Mouse (Mus musculus) hindbrain, embryonic 15.5 days (tissue): ENCODE data around the gene Hif3a. TPM values are rescaled to one million over a fixed set of nuclear protein-coding genes. Genes with fewer than 3 reads are reported as not detected.

ENCODE experiments used
- ATAC-seq: fragments of 200-750 bp; cut with Nextera tagmentation; 2 replicates; pipeline ENCODE4 v1.8.0; 2017; ENCODE audit warnings: low read depth, moderate number of reproducible peaks, moderate TSS enrichment; ENCODE audit not compliant: low FRiP score
- H3K27ac ChIP-seq: fragments of 300-500 bp; sonication (generic); replicated peaks from 2 replicates; pipeline ENCODE4 v1.5.1; 2015; ENCODE audit warnings: mild to moderate bottlenecking, inconsistent platforms
- H3K27me3 ChIP-seq: fragments of 300-500 bp; sonication (generic); 2 replicates; pipeline ENCODE4 v1.6.1; 2015; ENCODE audit warnings: control low read depth, inconsistent platforms
- H3K36me3 ChIP-seq: fragments of 300-500 bp; sonication (generic); 2 replicates; pipeline ENCODE4 v1.6.1; 2015; ENCODE audit warnings: control low read depth, inconsistent platforms
- H3K4me1 ChIP-seq: fragments of 300-500 bp; sonication (generic); replicated peaks from 2 replicates; pipeline ENCODE4 v1.6.1; 2015; ENCODE audit warnings: control low read depth, inconsistent platforms
- H3K4me2 ChIP-seq: fragments of 300-500 bp; sonication (generic); 2 replicates; pipeline ENCODE4 v1.6.1; 2015; ENCODE audit warnings: moderate library complexity, mild to moderate bottlenecking, inconsistent platforms
- H3K4me3 ChIP-seq: fragments of 300-500 bp; sonication (generic); 2 replicates; pipeline ENCODE4 v1.5.1; 2015; ENCODE audit warnings: mild to moderate bottlenecking, inconsistent platforms
- H3K9ac ChIP-seq: fragments of 300-500 bp; sonication (generic); 2 replicates; pipeline ENCODE4 v1.6.1; 2015; ENCODE audit warnings: inconsistent platforms
- H3K9me3 ChIP-seq: fragments of 300-500 bp; sonication (generic); 2 replicates; pipeline ENCODE4 v1.6.1; 2016; ENCODE audit warnings: control low read depth, inconsistent platforms
- WGBS: fragments of 180-500 bp; shearing (Covaris S2); methylation state at CpG from one replicate; pipeline ENCODE4 v1.1.7; 2015; 5-methylcytosine and 5-hydroxymethylcytosine counted together
- polyA plus RNA-seq: library from polyadenylated mRNA; unstranded; fragments of >200 nt; fragmentation: Nextera tagmentation; extraction: Ambion mirVana; gene quantifications from 2 replicates; pipeline ENCODE4 v1.2.1, GENCODE M21; 2015

Gene Hif3a
- polyA plus RNA-seq, 1 experiment from 2014 or later = 5.4 TPM

DNA sequence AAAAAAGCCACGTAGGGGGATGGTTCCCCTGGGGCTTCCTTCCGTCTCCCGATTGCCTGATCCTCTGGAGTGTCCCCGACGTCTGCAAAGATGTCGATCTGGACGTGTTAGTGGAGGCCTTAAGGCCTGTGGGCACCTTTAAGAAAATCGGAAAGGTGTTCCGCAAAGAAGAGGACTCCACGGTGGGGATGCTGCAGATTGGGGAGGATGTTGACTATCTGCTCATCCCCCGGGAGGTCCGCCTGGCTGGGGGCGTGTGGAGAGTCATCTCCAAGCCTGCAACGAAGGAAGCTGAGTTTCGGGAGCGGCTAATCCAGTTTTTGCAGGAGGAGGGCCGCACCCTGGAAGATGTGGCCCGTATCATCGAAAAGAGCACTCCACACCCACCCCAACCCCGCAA is 67.8 kb downstream of the Hif3a start:
- WGBS = 16% methylated on average over 20 of the region's 20 CpGs
- ATAC-seq = no peak
- H3K4me2 ChIP-seq = peak overlapping the region; percentile 44
- no peaks in the 10 kb centered on the region for H3K27me3 ChIP-seq
- H3K4me3 ChIP-seq = peak overlapping the region; percentile 36
- peak overlapping the region; percentile 36; the same call in 1 of the 2 replicates for H3K9ac ChIP-seq
- H3K27ac ChIP-seq = peak overlapping the region; percentile 64
- H3K4me1 ChIP-seq = peaks cover 47% of the 10 kb centered on the region
- no peaks in the 10 kb centered on the region for H3K9me3 ChIP-seq
- H3K36me3 ChIP-seq = no peaks in the 10 kb centered on the region

DNA sequence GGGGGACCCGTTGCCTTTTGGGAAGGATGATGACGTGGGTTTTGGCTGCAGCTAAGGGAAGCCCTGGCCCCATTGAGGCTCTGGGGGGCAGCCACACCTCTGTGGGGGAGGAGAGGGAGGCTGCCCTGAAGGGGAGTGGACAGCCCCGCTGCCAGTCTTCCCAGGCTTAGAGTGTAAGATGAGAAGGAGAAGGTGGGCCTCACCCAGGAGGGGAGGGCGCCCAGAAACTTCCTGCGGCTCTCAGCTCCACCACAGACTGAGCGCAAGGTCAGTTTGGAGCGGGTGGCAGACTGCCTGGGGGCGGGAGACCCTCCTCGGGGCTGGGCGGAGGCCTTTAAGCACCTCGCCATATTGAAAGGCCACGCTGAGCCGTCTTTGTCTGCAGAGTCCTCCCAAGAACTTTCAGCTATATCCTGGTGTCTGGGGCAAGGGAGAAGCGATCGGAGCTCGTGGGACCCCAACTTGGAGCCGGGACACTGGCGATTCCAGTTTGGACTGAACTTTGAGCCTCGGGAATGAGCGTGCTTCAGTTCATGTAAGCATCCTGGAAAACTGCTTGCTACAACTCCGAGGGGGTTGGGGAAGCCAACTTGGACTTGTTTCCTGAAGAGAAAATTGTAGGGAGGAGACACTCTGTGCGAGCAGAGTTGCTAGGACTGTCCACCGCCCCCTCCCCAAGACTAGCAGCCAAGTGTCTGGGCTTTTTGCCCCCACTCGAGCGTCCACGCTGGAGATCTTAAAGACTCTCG is 68.4 kb downstream of the Hif3a start:
- Histone ChIP-seq H3K9ac (peak overlapping the region; percentile 36), H3K36me3 (no peaks in the 10 kb centered on the region), H3K9me3 (no peaks in the 10 kb centered on the region), H3K4me2 (peak overlapping the region; percentile 44), H3K4me1 (peaks cover 49% of the 10 kb centered on the region), H3K4me3 (peak overlapping the region; percentile 36), H3K27me3 (no peaks in the 10 kb centered on the region), H3K27ac (peak overlapping the region; percentile 64)
- ATAC-seq = peak; percentile 75
- WGBS = 9% methylated on average over 27 of the region's 27 CpGs

DNA sequence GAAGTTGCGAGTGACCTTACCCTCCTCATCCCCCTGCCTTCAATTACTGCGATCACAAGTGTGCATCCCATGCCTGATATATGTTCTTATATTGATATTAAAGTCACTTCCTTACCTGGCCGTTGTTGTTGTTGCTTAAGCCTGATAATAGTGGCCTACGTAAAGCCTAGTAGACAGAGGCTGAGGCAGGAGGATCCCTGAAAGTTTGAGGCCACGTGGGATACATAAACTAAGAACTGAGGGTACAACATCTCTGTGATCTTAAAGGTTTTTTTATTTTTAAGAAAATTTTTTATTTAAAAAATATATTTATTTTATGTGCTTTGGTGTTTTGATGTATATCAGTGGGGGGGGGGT is 69.8 kb downstream of the Hif3a start, which contains the start of gene Ccdc8:
Ccdc8 (plus strand) TSS at position 258 of the 357 bp plus-strand sequence.
- ATAC-seq = no peak
- Histone ChIP-seq H3K36me3 (no peaks in the 10 kb centered on the region), H3K4me3 (peak within 1 kb of the TSS; percentile 36; the same call in 1 of the 2 replicates), H3K9me3 (no peaks in the 10 kb centered on the region), H3K4me2 (peak within 1 kb of the TSS; percentile 44), H3K4me1 (peaks cover 56% of the 10 kb centered on the region), H3K27ac (peak within 1 kb of the TSS; percentile 75), H3K9ac (no peak within 1 kb of the TSS), H3K27me3 (no peaks in the 10 kb centered on the region)
- WGBS = 98% methylated on average over 5 of the region's 5 CpGs

DNA sequence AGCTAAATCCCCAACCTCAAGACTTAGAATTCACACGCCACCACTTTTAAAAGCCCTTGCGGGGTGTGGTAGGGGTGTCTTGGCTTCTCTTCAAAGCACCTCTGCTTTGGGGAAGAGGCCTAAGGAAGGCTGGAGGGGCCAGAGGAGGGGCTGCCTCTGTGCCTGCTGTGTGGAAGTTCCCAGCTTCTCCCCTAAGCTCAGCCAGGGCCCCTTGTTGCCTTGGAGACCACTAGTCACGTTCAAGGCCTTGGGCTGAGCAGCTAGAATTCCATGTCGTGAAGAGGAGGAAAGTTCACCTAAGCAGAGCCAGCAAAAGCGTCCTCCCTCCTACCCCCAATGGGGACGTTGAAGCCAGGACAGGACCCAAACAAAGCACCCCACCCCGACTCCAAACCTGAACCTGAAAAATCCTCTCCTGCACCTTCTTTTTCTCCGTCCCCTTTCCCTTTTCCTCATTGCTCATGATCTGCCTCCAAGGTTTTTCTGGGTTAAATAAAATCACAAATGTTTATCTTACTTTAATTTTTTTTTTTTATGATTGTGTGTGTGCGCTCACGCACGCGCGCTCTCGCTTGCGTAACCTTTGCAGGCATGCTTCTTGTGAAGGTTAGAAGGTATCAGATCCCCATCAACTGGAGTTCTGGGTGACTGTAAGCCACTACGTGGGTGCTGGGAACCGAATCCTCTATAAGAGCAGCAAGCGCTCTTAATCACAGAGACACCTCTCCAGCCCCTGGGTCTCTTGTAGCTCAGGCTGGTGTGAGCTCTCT is 70.4 kb downstream of the Hif3a start:
- H3K27me3 ChIP-seq = no peaks in the 10 kb centered on the region
- WGBS = 52% methylated on average over 18 of the region's 18 CpGs
- H3K4me3 ChIP-seq = no peak overlapping the region
- peak; percentile 57; the same call in 1 of the 2 replicates for ATAC-seq
- no peaks in the 10 kb centered on the region for H3K36me3 ChIP-seq
- peak overlapping the region; percentile 22 for H3K4me2 ChIP-seq
- peak overlapping the region; percentile 75 for H3K27ac ChIP-seq
- H3K9ac ChIP-seq = no peak overlapping the region
- H3K4me1 ChIP-seq = peaks cover 58% of the 10 kb centered on the region
- H3K9me3 ChIP-seq = no peaks in the 10 kb centered on the region

DNA sequence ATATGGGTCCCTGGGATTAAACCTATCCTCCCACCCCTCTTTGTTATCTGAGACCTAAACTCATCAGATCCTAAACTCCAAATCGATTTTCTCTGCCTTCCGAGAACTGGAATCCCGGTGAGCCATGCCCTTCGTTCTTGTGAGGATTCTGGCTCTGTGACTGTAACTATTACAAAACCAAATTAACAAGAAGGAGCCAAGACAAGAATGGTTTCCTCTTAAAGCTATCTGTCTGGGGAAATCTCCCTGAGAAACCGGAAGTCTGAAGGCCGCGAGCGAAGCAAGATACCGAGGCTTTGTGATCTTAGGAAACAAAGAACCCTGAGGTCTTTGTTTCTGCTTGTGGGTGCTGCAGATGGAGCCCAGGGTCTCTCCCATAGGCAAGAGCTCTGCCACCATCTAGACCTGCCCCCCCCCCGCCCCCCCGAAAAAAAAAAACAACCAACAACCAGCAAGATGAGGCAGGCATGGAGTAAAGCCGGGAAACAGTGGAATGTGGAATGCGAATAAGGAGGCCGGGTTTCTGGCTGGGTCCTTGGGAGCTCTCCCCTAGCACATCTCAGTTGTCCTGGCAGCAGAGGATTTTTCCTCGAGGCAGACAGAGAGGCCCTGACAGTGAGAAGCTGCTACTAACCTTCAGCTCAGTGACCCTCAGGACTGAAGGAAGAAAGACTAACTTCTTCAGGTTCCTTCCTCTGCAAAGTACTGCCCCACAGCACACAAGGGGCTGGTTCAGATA is 72.1 kb downstream of the Hif3a start:
- no peak overlapping the region for H3K9ac ChIP-seq
- peak overlapping the region; percentile 50 for H3K27ac ChIP-seq
- H3K36me3 ChIP-seq = no peaks in the 10 kb centered on the region
- H3K4me3 ChIP-seq = no peak overlapping the region
- H3K9me3 ChIP-seq = no peaks in the 10 kb centered on the region
- 27% methylated on average over 15 of the region's 15 CpGs for WGBS
- peaks cover 69% of the 10 kb centered on the region for H3K4me1 ChIP-seq
- no peaks in the 10 kb centered on the region for H3K27me3 ChIP-seq
- no peak for ATAC-seq
- peak overlapping the region; percentile 6; the same call in 1 of the 2 replicates for H3K4me2 ChIP-seq

DNA sequence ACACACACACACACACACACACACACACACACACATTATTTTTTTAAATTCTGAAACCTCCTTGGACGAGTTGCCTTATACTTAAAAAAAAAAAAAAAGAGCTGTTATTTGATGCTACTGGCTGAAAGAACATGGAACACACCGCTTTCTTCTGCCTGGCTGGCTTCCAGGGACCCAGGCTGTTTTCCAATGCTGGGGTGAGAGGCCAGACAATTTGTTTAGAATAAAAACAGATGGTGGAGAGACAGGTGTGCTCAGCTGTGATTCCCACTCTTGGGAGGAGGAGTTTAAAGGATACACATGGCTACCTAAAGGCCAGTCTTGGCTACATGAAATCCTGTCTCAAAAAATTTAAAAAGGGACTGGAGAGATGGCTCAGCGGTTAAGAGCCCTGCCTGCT is 73.8 kb downstream of the Hif3a start:
- ATAC-seq = no peak

DNA sequence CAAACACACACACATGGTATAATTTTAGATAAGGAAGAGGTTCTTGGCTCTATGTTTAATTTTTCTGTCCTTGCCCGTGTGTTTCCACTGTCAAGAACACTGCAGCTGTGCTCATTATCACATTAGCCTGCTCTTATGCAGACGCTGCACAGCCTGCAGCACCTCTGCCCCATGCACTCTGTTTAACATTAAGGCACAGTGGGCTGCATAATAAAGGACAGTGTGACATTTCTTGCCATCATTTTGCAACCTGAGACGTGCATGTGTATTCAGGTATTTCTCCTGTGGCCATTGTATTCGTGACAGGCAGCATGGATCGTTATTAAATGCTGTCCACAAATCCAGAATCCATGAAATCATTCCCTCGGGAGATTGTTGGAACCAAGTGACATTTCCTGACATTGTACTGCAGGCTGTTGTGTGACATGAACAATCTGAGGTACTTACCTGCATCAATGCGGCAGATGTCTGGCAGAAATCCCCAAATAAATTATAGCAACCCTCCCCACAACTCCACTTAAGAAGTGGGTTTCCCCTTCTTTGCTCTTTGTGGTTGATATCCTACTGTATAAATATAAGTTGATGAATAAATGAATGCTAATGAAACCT is 74.6 kb downstream of the Hif3a start:
- no peaks in the 10 kb centered on the region for H3K27me3 ChIP-seq
- H3K4me3 ChIP-seq = no peak overlapping the region
- WGBS = 26% methylated on average over 7 of the region's 7 CpGs
- H3K36me3 ChIP-seq = no peaks in the 10 kb centered on the region
- no peak overlapping the region for H3K9ac ChIP-seq
- peaks cover 75% of the 10 kb centered on the region for H3K4me1 ChIP-seq
- no peaks in the 10 kb centered on the region for H3K9me3 ChIP-seq
- H3K27ac ChIP-seq = peak overlapping the region; percentile 78
- ATAC-seq = no peak
- 0 out of 2 replicates have a peak overlapping the region, but pooled peaks have one; percentile 20 for H3K4me2 ChIP-seq

More for the DNA sequence above, 73.8 kb downstream of the Hif3a start:
- no peaks in the 10 kb centered on the region for H3K9me3 ChIP-seq
- 34% methylated on average over 3 of the region's 3 CpGs for WGBS
- H3K4me1 ChIP-seq = peaks cover 67% of the 10 kb centered on the region
- no peak overlapping the region for H3K4me2 ChIP-seq
- H3K36me3 ChIP-seq = no peaks in the 10 kb centered on the region
- no peak overlapping the region for H3K9ac ChIP-seq
- no peak overlapping the region for H3K4me3 ChIP-seq
- no peaks in the 10 kb centered on the region for H3K27me3 ChIP-seq
- H3K27ac ChIP-seq = peak overlapping the region; percentile 78

DNA sequence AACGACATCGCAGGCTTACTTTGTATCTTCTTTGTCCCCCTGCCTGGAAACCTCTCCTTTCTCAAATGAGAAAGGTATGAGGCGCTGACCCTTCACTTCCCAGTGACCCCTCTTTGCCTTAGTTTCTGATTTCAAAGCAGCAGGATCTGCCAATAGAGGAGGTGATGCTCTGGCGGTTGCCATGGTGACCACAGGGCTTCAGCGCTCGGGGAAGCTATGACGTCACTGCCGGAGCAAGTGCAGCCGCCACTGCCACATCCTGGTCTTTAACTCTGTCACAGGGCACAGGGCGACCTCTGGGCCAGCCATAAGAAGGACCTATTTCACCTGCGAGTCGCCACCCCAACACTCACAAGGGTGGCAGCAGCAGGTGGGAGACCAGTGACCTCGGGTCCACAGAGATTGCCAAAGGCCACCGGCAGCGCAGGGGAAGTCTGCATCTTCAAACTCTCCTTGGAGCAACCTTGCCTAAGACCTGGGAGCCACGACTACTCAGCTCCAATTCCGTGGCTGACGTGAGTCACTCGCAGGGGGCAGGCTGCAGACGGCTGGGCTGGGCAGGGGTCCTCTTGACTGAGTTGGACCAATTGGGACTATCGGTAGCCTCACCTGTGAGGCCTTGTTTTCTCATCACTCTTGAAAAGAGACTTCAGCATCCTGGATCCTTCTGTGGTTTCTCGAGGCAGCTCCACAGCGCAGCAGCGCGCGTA is 79.2 kb downstream of the Hif3a start, which contains the start of gene Gm42372:
Gm42372 (plus strand) TSS at position 228 of the 710 bp plus-strand sequence.
- H3K9me3 ChIP-seq = no peaks in the 10 kb centered on the region
- peak; percentile 81 for ATAC-seq
- peaks cover 62% of the 10 kb centered on the region for H3K4me1 ChIP-seq
- peak within 1 kb of the TSS; percentile 50 for H3K9ac ChIP-seq
- peak within 1 kb of the TSS; percentile 50 for H3K4me3 ChIP-seq
- H3K27me3 ChIP-seq = no peaks in the 10 kb centered on the region
- peak within 1 kb of the TSS; percentile 68 for H3K4me2 ChIP-seq
- H3K36me3 ChIP-seq = no peaks in the 10 kb centered on the region
- H3K27ac ChIP-seq = peak within 1 kb of the TSS; percentile 76
- WGBS = 23% methylated on average over 26 of the region's 26 CpGs

Other genes starting within 250 kb of the Hif3a start
- gene Strn4, start 246.5 kb downstream of the Hif3a start, polyA plus RNA-seq = 171 and 184 TPM in 2 replicates
- 46.5 and 50.9 TPM in 2 replicates for gene Fkrp, start 245.7 kb downstream of the Hif3a start, polyA plus RNA-seq
- 6.2 and 6.7 TPM in 2 replicates for gene Prkd2, start 219.5 kb downstream of the Hif3a start, polyA plus RNA-seq
- 5.1 and 5.6 TPM in 2 replicates for gene Dact3, start 187.1 kb downstream of the Hif3a start, polyA plus RNA-seq
- 1.3 and 5.3 TPM in 2 replicates for gene Gng8, start 170.6 kb downstream of the Hif3a start, polyA plus RNA-seq
- gene Ptgir, start 155.9 kb downstream of the Hif3a start, polyA plus RNA-seq = 0.13 and 0.52 TPM in 2 replicates
- gene Calm3, start 138.3 kb downstream of the Hif3a start, polyA plus RNA-seq = 382 and 391 TPM in 2 replicates
- 142 and 150 TPM in 2 replicates for gene Pnmal2, start 117.7 kb downstream of the Hif3a start, polyA plus RNA-seq
- 52.6 and 57.5 TPM in 2 replicates for gene Pnmal1, start 102.7 kb downstream of the Hif3a start, polyA plus RNA-seq
- 5.9 and 6.0 TPM in 2 replicates for gene Gm42372, start 79.3 kb downstream of the Hif3a start, polyA plus RNA-seq
- 7.4 and 7.7 TPM in 2 replicates for gene Ccdc8, start 69.7 kb downstream of the Hif3a start, polyA plus RNA-seq
- 125 and 136 TPM in 2 replicates for gene Ppp5c, start 34.5 kb downstream of the Hif3a start, polyA plus RNA-seq
- gene Psg16, start 11.6 kb upstream of the Hif3a start, polyA plus RNA-seq = 4.2 and 4.7 TPM in 2 replicates
- gene Ceacam3, start 87.9 kb upstream of the Hif3a start, polyA plus RNA-seq = 0.07 TPM in 1 of 2 replicates, not detected in the other
- gene Psg29, start 141.1 kb upstream of the Hif3a start, polyA plus RNA-seq = 0.03 TPM in 1 of 2 replicates, not detected in the other